Mouse (Mus musculus): Measurements from ENCODE around the gene Mb. TPM values are rescaled to one million over a fixed set of nuclear protein-coding genes. Genes with fewer than 3 reads are reported as not detected.

Gene Mb
- not detected in 2 replicates for polyA plus RNA-seq (2012)

GRCm38 (mm10) chr15:77050570-77050969 is at the start of gene Mb:
Gene Mb, minus strand, starts transcription at chr15:77050670.

GRCm38 (mm10) chr15:77044597-77045320 is 5.7 kb downstream of the Mb start, which contains the start of gene Apol6:
Gene Apol6, plus strand, starts transcription at chr15:77044729.

Other genes with a start within 250 kb of the Mb start
- gene Zfp251, start 179.2 kb downstream of the Mb start, polyA plus RNA-seq (2012): 9.5 and 9.9 TPM in 2 replicates
- 0.97 and 1.3 TPM in 2 replicates for gene Zfp7, start 171.4 kb downstream of the Mb start, polyA plus RNA-seq (2012)
- 1.9 and 2.1 TPM in 2 replicates for gene Gm49527, start 171.3 kb downstream of the Mb start, polyA plus RNA-seq (2012)
- gene Zfp647, start 125.2 kb downstream of the Mb start, polyA plus RNA-seq (2012): 3.3 and 3.6 TPM in 2 replicates
- gene 1110038F14Rik, start 102.2 kb downstream of the Mb start, polyA plus RNA-seq (2012): 101 and 110 TPM in 2 replicates
- not detected in 2 replicates for gene Apol6, start 5.9 kb downstream of the Mb start, polyA plus RNA-seq (2012)